Mouse (Mus musculus) adrenal gland, postnatal 25 days (tissue): Measurements from ENCODE around the gene Tfap2c. TPM values are rescaled to one million over a fixed set of nuclear protein-coding genes. Genes with fewer than 3 reads are reported as not detected.
A peak's percentile ranks its signal among the peaks of the same experiment; 100 is the strongest.

Experiments used
- DNase-seq: peaks from one replicate; pipeline ENCODE4 v3.0.0; 2021; ENCODE audit warnings: mixed read lengths
- long read RNA-seq: library from polyadenylated mRNA; stranded (forward); transcript quantifications from one replicate; pipeline ENCODE4 v2.0.0, GENCODE M21; 2021
- total RNA-seq: library from RNA; stranded (reverse); gene quantifications from 2 replicates; pipeline ENCODE4 v1.2.3, GENCODE M21; 2021

The Tfap2c gene
- not detected in 2 replicates for total RNA-seq
- long read RNA-seq = 0 reads

DNA sequence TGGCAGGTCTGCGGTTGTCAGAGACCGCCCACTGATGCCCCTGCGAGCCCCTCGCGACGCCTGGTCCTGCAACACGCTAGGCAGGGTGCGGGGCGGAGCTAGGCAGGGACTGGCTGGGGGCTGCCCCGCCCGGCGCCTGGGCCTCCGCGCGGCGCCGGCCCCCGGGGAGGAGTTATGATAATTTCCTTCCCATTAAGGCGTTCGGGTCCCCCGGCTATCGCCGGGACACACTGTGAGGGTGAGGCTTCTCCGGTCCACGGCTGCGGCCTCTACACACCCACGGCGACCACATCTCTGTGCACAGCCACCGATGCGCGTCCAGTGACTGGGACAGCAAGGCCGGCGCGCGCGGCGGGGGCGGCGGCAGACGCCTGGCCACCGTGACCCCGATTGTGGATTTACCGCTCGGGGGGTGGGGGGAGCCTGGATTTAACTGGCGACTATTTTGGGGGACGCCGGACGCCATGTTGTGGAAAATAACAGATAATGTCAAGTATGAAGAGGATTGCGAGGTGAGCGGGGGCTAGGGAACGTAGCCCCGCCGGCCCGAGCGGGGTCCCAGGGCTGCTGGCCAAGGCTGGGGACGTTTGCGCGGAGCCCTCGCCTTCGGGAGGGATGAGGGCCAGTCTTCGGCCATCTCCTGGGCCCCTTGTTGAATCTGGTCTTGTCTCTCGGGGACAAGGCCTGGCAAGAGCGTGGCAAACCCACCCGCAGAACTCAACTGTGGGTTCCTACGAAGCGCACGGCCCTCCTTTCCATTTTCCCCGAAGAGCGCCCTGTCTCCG, at the start of gene Tfap2c:
Gene Tfap2c (plus strand): TSS at position 223 of the 785 bp plus-strand sequence.
- peak; percentile 55 for DNase-seq

DNA sequence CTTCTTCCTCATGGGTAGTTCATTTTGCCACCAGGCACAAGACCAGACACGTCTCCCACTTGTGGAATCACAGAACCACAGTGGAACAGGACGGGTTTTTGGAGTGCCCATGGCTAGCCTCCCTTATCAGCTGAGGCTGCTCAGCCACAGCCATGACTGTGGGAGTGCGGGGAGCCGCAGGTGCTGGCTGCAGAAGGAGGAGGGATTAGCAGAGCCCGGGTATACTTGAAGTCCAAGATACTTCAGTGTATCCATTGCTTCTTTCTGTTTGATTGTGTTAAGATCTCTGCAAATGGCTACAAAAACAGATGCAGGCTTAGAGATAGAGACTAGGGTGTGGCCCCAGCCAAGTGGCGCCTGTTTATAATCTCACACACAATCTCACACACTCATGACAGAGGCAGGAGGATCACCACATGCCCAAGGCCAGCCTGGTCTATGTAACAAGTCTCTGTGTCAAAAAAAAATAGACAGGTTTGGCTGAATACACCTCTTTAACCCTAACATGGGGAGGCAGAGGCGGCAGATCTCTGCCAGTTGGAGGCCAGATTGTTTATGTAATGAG, 48.6 kb upstream of the Tfap2c start:
- DNase-seq = no peak

DNA sequence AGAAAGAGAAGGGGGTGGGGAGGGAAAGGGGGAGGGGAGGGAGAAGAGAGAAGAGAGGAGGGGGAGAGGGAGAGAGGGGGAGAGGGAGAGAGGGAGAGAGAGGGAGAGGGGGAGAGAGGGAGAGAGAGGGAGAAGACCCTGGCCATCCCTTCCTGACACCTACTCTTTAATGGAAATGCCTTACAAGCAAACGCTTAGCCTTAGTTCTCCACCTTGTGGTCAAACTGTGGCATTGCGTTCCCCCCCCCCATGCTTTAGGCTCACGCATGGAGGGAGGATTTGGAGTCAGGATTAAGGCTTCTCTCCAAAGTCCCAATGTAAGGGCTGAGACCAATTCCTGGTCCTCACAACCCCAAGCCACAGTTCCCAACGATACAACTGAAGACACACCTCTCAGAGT, 48.1 kb upstream of the Tfap2c start:
- DNase-seq = peak; percentile 26

DNA sequence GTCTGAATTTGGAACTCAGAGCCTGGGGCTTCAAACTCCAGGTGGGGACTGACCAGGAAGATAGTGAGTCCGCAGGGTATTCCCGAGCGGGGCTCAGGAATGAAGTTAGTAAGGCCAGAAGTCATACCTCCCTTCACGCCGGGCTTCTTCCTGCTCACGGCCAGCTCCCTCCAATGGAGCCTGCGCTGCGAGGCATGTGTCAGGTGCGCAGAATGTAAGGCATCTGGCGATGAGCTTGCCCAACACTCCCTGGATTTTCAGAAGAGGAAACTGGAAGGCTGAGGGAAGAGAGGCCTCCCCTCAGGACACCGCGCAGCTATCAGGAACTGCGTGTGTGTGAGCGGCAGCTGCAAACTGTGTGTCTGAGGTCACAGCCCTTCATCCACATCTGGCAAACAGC, 47.2 kb upstream of the Tfap2c start:
- DNase-seq = no peak

DNA sequence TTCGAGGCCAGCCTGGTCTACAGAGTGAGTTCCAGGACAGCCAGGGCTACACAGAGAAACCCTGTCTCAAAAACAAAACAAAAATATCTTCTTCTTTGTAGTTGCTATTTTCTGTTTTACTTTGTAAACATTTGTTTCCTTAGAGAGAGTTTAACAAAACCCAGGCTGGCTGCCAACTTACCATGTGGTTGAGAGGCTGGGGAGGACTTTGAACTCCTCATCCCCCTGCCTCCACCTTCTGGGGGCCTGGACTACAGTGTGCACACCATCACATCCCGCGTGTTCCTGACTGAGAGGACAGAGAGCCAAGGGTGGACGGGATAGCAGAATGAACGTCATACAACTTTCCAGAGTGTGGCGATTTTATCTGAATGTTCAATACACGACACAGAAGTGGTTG, 43.3 kb upstream of the Tfap2c start:
- no peak for DNase-seq

DNA sequence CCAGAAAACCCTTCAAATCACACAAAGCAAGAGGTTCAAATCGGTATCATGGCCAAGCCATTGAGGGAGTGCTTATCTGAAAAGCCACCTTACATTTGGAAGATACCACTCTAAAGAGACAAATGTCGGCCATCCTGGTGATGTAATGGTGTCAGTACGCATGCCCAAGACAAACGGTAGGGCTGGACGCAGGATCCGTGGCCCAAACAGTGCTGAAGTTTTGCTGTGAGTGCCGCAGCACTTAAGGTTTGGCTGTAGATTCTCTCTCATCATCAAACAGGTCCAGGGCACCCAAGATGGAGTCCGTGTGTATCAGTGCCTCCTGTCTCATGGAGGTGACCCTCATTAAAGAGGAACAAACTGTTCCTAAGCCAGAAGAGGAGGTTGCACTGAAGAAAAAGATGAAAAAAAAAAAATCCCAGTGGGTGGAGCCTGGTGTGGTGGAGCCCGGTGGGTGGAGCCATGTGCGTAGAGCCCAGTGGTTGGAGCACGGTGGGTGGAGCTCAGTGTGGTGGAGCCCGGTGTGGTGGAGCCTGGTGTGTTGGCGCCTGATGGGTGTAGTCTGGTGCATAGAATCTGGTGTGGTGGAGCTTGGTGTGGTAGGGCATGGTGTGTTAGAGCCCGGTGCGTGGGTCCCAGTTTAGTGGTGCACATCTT, 39.2 kb upstream of the Tfap2c start:
- no peak for DNase-seq

DNA sequence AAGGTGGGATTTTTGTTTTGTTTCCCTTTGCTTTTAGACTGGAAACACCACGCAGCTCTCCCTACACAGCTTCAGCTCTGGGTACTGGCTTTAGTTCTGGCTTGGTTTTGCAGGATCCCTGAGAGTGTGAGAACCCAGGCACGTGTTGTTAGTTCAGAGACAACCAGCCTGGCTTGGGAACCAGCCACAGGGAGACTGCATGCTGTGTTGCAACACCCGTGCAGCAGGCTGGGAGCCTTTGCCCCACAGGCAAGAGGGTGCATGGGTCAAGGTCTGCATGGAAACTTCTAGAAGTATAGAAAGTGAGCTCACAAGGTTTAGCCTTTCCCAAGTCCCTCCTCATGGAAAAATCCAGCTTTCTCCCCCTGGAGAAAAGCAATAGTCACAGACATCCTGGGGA, 38.5 kb upstream of the Tfap2c start:
- no peak for DNase-seq

DNA sequence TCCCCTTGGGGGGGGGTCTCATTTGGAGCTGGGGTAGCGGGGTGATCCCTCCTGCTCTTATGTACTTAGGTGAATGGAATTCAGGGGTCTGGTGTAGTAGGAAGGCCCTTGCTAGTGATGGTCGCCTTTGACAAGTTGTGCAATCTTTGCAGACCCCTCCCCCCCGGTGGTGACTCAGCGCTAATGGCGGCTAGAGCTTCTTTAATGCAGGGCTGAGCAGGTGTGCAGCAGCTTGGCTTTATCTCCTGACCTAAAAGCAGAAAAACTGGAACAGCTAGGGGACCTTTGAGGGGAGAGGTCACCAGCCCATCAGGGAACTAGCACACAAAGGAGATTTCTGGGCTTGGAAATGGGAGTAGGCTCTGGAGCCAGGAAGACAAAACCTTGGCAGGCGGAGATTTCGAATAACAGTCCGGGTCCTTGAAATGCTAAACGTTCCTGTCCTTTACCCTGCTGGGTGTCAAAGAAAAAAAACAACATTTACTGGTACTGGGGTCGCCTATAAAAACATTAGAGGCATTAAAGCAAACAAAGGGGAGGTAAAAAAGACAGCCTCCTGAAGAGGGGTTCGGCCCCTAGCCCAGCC, 32.9 kb upstream of the Tfap2c start:
- DNase-seq = no peak

DNA sequence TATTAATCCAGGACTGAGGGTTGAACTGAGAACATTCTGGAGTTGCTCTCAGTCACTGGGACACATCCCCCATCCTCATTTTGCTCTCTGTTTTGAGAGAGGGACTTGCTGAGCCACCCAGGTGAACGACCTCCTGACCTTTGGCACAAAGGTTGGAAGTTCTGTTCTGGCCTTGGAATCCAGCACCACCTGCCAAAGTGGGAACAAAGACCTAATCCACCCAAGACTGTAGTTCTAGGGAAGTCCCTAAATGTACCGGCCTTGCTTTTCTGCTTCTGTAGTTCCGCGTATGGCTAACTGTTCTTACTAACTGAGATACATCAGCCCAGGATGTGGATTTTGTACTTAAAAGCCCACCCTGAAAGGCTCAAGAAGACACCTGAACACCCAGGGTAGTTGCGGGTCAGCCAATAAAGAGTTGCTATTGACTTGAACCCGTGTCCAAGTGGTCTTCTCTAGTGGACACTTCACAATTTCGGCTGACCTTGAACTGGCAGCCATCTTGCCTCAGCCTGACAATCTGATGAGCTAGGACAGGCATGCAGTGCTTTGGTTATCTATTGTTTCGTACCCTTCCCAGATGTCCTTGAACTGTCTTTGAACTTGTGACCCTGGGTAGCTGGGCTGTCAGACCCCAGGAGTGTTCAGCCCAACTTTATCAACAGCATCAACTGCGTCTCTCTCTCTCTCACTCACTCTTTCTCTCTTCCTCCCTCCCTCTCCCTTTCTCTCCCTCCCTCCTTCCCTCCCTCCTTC, 28.6 kb upstream of the Tfap2c start:
- DNase-seq = no peak

DNA sequence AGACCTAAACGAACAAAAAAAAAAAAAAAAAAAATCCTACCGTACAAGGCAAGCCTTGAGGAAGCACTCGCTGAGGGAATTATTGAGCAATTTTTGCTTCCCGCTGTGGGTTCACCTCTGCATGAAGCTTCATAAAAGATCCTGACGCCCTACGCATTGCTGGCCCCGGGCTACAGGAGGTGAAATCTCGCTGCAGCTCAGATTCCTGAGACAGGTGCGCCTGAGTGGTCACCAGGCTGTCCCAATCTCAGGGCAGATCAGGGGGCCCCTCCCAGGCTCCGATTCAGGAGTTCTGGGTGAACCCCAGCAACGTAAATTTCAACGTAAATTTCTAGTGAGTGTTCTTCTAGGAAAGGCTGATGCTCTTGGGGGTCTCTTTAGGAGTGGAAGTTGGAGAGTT, 26.9 kb upstream of the Tfap2c start:
- DNase-seq = no peak

DNA sequence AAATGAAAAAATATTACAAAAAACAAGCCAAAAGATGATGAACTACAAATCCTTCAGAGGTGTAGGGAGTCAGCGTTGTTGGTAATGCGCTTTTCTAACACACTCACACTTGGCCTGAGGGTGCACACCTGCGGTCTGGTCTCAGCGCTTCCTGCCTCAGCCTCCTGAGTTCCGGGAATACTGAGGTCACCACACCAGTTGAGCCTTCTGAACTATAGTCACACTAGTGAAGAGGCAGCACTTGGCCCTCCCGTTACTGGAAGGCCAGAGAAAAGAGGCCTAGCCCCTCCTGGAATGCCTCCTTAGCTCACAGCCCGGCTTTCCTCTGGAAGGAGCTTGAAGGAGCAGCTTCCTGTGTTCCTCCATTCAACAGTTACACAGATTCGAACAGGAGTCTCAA, 22.2 kb upstream of the Tfap2c start:
- no peak for DNase-seq

DNA sequence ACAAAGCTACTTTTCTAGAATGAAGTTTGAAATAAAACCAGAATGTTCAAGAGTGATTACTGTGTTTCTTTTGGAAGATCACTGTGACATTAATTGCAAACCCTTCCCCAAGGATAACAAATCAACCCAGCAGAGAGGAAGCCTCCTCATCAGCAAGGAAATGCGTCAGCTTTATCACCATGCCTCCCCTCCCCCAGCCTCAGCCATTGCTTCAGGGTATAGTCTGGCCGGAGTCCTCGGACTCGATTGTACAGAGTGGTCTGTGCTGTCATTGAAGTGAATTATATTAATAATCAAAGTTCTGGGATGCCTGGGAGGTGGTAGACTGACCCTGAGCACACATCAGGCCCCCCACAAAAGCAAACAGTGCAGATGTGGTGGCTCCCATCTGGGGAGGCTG, 5.4 kb upstream of the Tfap2c start:
- DNase-seq = no peak

DNA sequence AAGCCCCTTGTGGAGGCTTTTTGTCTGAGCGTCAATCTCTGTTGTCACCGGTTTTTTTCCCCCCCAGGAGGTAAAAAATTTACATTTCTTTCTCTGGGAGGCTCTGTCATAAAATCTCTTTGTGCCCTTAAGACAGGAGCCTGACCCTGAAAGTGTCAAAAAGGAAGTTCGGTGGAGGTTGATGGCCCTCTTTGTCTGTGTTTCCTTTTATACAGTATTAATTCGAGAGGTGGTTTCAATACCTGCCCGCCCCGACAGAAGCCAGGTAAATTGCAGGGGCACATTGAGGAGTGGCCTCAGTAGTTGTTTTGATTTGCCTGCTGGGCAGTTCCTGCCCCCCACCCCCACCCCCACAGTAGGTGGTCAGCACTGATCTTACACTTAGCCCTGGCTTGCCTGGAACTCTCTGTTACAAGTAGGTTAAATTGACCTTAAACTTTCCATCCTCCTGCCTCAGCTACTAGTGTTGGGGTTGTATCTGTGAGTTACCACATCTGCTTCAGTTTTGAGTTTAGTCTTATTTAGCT, 4.7 kb upstream of the Tfap2c start:
- DNase-seq = no peak

DNA sequence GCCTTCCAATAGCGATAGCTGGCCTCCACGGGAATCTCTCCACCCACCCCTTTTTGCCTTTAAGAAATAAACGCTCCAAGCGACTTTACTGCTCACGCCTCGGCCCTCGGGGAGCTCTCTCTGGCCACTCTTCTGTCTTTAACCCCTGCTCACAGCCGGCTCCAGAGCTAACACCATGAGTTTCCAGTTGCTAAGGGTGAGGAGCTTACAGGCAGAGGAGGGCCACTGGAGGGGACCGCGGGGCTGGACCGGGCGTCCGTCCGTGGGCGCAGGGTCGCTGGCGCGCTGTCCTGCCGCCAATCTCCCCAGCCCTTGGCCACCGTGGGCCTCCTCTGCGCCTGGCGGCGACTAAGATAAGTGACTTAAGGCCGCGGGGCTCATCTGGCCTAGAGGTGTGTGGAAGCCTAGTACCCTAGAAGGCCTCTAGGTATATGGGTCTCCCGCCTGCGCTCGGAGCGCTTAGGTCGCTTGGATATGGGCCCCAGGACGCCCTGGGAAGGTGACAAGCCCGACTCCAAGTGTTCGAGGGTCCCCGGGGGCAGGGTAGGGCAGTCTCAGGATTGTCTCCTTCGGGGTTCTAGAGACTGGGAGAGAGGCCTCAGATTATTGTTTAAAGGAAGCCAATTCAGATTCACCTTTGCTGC, 3.7 kb upstream of the Tfap2c start:
- no peak for DNase-seq

DNA sequence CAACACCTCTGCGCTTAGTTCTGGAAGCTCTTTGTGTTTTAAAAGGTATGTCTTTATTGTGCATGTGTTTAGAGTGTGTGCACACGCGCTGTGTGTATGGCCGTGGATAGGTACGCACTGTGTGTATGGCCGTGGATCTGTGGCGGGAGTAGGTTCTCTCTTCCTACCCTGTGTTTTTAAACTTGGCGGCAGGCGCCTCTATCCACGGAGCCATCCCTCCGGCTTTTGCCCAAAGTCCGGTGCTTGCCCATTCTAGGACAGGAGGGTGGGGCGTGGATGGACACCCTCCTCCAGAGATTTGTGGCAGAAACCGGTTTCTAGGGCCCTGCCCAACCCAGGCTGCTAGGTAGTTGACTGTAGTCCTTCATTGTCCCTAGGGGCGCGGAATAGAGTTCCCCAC, 2.8 kb upstream of the Tfap2c start:
- no peak for DNase-seq

DNA sequence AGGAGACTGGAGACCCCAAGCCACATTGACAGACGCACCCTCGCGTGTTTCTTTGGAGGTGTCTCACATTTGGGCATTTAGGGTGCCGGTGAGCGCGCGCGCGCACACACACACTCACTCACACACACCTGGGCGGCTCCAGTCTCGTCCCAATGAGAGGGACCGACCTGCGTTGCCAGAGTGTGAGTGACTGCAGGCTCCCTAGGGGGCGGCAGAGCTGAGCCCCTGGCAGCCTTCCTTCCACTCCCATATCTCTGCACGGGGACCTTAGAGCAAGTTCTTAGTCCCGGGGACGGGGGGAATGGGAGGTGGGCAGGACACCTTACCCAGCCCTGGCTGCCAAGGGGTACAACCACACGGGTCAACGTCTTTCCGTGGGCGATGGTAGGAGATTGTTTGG, 2.3 kb upstream of the Tfap2c start:
- DNase-seq = peak; percentile 21

DNA sequence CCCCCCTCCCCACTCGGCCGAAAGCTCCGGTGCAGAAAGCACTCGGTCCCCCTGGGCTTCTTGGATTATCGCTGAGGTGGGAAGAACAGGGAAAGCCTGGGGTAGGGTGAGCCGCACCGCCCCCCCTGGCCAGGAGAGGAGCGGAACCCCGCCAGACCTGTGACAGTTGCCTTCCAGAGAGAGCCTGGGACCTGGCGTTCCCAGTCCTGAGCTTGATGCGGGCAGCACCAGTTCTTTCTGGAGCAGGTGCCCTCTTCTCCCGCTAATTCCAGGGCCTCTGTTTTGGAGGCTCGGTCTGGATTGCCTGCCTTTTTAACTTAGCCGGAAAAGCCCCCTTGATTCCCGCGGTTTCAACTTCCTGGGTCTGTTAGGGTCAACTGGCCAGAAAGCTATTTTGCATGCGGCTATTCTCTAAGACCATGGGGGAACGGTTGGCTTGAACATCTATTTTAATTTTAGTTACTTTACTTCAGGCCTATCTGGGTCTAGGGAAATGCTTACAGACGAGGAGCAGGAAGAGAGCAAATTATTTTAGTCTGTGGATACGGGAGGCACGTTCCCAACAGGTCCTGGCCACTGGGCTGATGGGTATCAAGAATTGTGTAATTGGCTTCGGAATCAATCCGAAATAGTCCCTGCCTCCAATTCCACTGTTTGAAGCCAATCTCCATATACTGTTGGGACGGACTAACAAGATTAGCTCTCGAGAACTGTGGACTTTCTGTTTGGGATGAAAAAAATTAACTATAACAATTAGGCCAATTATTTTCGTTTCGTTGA, 1.4 kb upstream of the Tfap2c start:
- DNase-seq = no peak

DNA sequence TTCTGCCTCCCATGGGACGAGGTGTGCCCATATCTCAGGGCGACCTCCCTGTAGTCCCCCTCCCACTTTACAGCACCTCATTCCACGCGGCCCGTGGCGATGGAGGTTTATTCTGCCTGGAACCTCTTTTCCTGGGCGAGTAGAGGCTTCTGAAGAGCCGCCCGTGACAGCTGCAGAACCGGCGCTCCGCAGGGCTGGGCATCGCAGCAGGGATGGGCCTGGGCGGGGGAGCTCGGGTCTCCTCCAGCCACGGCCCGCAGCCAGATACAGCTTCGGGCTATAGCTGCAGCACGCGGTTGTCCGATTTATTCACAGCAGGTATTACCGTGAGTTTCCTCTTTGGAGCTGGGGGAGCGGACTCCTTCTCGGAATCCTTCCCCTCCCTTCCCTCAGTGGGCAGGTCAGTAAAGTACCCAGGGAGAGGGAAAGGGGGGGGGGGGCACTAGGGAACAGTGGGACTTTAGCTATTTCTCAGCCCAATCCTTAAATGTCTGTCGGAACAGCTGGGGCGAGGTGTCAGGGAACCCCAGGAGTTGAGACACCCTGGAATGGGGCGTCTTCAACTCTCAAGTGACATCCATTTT, 629 bp upstream of the Tfap2c start:
- DNase-seq = no peak

DNA sequence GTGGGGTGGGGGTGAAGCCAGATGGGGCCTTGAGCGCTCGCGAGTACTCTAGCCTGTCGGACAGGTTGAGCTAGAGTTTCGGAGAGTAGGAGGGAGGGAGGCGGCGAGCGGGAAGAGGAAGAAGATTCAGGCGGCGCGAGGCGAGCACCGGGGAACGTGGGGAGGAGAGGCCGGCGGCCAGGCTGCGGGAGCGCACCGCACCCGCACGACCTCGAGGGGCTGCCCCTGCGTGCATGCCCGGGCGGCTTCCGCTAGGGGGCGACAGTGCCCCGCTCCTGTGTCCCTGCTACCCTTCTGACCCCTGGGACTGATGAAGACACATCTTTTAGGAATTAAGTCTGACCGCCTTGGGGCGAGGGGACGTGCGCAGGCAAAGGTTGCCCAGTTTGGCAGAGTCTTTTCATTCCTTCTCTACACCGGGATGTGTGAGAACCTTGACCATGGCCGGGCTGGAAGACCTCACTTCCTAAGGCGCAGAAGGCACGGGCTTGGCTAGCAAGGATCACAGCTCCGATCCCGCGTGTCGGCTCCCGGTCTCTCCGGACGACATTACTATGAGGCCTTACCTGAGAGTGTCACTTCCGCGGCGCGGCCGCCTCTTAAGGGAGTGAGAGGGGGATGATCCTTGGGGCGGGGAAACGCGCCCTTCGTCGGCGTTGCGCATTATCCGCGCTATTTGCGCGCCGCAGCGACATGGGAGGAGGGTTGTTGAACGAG, 1.1 kb downstream of the Tfap2c start:
- DNase-seq = peak; percentile 71
